Mouse (Mus musculus) gastrocnemius, postnatal 36 days (tissue): ENCODE data around the gene Tagln. TPM values are rescaled to one million over a fixed set of nuclear protein-coding genes. Genes with fewer than 3 reads are reported as not detected.

Source experiments
- DNase-seq, 2 experiments: peaks; one replicate each; pipeline ENCODE4 v3.0.0; 2022
- intact Hi-C: fragments of 180-260 bp; cut with DNase I; formaldehyde crosslinking; loops from one replicate; pipeline ENCODE4 v1.15.1; 2025
- total RNA-seq, 2 experiments: library from RNA; stranded (reverse); gene quantifications; 2 replicates each; pipeline ENCODE4 v1.2.3; 2021

Tagln gene
- total RNA-seq, 2 experiments from 2014 or later, result 23.0 to 32.1 TPM

GRCm38 (mm10) chr9:45946872-45947183 is 11.0 kb upstream of the Tagln start:
- intact Hi-C loops, result no loop called here
- DNase-seq, result no peak

GRCm38 (mm10) chr9:45946182-45946871 is 10.5 kb upstream of the Tagln start:
- DNase-seq, result no peak
- intact Hi-C loops, result no loop called here

GRCm38 (mm10) chr9:45945721-45946120 is 9.9 kb upstream of the Tagln start:
- intact Hi-C loops, result no loop called here
- DNase-seq, result no peak

DNA sequence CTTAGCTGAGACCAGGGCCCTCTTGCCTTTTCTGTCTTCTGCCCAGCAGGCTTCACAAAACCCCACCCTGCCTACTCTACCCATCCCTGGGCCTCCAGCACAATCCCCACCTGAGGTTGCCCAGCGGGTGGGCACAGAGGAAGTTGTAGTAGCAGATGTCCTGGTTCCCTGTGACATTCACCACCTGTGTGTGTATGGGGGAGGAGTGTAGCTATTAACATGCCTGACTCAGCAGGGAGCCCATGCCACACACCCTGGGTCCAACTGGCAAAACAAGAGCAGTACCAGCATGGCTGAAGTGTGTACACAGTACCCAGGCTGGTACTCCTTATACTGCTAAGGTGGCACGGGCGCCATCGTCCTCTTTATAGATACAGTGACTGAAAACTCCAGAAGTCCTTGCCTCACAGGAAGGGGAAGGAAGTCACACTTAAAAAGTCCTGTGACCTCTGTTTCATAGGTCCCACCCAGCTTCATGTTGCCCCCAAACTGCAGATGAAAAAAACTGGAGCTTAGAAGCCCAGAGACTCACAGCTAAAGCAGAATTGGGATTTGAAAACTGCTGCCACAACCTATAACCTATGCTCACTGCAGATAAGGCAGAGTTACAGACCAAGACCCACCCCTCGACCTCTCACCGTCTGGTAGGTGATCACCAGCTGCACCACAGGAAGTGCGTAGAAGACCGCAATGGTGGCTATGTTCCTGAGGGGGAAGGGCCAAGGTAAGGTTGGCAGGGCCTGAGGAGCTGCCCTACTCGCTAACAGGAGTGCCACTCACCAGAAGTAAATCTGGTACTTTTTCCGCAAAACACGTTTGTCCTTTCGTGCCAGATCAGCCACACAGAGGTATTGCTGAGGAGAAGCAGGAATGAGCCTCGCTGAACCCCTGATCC is 8.9 kb upstream of the Tagln start:
- no peak for DNase-seq
- intact Hi-C loops, result no loop called here

- no peak for DNase-seq
- intact Hi-C loops, result no loop called here
Observed at GRCm38 (mm10) chr9:45943628-45944505, 8.0 kb upstream of the Tagln start.

DNA sequence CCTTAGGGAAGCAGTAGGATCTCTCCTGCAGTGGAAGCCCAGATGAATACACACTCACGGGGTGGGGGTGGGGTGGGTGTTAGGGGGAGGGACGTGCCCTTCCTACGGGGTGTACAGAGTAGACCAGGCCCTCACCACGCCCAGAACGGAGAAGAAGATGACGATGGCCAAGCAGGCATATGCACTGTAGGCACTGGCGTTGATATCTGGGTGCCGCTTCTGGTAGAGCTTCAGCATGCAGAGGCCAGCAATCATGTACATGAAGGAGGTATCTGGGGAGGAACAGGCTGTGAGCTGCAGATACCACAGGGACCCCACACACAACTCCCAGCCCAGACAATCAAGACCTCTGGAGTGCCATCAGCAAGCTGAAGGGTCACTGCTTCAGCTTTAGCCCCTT is 7.1 kb upstream of the Tagln start:
- intact Hi-C loops, result no loop called here
- no peak for DNase-seq

DNA sequence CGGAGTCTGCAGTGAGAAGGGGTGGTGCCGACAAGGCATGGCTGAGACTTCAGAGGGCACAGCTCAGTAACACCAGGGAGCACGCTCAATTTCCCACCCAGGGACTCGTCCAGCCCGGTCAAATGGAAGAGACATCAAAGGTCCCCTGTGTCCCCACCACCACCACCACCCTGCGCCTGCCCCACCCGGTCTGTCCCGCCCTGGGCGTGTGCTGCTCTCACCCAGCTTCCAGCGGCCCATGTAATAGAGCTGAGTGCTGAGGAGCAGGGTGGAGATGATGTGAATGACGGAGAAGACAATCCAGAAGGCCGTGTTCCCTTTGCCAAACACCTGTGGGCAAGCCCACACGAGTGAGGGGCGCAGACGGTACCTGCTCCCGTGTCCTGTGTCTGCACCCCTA is 6.6 kb upstream of the Tagln start:
- intact Hi-C loops, result no loop called here
- DNase-seq, result no peak

DNA sequence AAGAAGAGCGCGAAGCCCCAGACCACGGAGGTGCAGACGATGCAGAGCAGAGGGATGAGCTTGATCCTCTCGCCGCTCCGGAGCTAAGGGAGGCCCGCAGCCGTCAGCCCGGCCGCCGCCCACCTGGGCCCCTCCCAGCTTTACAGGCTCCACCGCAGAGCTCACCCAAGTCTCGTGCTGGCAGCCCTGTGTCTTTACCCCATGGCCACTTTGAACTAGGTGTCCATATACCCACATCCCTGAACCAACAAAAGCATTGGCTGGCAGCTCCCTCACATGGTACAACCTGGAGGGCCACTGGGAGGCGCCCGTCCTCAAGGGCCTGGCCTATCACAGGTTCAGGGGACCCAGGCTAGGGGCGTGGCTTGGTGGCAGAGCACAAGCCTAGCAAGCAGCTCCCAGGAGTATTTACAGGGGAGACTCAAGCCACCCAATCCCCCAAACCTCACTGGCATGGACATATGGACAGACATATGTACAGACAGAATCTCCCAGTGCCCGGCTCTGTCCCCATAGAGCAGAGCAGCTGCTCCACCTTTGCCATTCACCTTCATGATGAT is 5.6 kb upstream of the Tagln start:
- DNase-seq, result no peak
- intact Hi-C loops, result no loop called here

DNA sequence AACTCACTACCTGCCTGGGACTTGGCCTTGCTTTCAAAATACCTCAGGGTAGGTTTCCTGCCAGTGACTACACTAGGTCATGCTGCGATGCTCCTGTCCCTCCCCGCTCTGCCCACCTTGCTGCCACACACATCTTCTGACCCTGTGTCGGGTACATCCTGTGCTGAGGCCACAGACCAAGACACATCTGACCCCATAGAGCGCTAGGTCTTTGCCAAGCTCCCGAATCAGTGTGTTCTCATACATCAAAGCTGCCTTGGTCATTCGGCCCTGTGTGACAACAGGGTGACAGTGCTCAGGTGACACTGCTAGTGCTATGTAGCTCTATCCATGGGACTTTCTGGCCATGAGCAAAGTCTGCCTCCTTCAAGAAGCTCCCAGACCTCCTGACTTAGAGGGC is 3.9 kb upstream of the Tagln start:
- no peak for DNase-seq
- intact Hi-C loops, result no loop called here

- no peak for DNase-seq
- intact Hi-C loops, result no loop called here
Observed at GRCm38 (mm10) chr9:45938952-45939637, 3.2 kb upstream of the Tagln start.

DNA sequence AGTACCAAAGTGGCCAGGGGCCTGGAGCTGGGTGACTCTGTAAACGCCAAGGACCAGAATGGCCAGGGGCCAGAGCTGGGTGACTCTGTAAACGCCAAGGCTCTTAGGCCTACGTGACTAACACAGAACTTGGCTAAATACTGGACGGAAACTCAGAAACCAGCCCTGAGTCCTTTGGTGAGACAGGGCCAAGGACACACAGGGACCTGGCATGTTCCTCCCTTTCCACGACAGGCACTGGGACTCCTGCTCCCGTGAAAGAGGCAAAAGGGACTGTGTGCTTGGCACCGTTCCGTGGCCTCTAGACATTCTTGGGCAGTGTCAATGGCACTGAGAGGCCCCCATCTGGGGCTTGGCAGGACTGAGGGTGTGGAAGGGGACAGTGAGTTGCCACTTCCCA is 2.2 kb upstream of the Tagln start:
- intact Hi-C loops, result no loop called here
- no peak for DNase-seq

DNA sequence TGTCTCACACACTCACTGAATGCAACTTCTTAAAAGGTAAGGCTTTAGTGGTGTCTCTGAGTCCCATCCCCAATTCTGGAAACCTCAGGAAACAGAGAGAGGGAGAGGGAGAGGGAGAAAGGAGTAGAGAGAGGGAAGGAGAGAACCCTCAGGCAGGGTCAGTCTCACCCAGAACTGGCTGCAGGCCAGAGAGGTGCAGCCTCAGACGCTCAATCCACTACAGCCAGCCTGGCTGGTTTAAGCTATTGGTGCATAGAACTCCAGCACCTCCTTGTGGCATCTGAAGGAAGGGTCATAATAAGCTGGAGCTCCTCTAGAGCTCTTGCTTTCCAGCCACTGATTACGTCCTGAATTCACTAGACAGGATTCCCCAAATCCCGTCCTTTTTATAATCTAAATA is 1.0 kb upstream of the Tagln start:
- peak in 1 of 2 experiments; percentile 57 for DNase-seq
- intact Hi-C loops, result loop anchor here (2.0 kb wide), 1 partner anchor 26 kb away; no protein-coding TSS in a partner anchor

DNA sequence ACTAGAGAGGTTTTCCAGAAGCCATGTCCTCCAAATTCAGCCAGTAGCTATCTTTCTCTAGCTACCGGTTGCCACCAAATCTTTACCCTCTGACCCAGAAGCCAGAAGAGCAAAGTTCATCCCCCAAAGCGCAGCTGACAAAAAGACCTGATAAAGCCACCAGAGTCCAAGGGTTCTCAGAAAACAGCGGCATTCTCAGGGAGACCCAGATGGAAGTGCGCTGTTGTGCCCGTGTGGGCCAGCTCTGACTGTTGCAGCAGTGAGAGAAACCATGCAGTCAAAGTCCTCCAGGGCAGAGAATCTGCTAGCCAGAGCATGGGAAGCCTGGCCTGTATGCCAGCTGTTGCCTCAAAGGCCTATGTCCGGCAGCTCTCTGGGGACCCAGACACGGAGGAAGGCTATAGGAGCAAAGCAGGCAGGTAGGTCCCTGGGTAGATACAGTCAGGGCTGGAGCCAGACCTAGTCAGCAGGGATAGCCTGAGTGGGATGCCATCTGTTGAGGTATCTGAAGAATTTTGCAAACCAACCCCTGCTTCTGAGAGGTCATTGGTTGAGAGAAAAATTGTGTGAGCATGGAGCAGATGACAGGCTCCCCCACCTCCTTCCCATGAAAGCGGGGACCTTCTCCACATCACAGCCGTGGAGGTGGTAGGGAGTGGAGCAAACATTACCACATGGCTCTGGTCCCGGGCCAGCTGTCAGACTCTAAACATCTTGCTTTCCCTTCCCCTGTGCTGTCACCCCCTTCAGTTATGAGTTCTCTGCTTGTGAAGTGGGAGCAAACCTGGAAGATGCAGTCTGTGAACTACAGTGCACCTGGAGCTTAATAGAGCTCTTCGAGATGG is 3.1 kb downstream of the Tagln start:
- intact Hi-C loops, result no loop called here
- no peak for DNase-seq

GRCm38 (mm10) chr9:45931958-45932357 is 3.9 kb downstream of the Tagln start:
- intact Hi-C loops, result no loop called here
- no peak for DNase-seq

GRCm38 (mm10) chr9:45929285-45929684 is 6.6 kb downstream of the Tagln start:
- no peak for DNase-seq
- intact Hi-C loops, result no loop called here

DNA sequence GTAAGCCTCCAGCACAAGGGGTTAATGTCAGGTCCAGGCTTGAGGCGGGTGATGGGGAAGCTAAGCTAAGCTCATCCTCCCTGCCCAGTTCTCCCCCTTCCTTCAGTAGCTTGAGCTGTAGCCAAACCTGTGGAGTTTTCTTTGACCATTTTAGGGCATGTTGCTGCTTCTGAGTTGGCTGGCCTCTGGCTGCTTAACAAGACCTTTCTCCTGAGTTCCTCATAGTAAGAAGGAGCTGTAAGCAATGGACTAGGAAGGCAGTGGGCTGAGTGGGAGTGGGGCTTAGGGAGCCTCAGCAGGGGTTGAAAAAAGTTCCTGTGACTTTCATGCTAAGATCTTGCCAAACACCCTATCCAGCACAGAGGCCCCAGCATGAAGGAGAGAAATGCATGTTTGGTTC is 16.0 kb downstream of the Tagln start:
- intact Hi-C loops, result no loop called here
- no peak for DNase-seq

GRCm38 (mm10) chr9:45917041-45917934 is 18.6 kb downstream of the Tagln start:
- intact Hi-C loops, result no loop called here
- DNase-seq, result peak; percentile 55 to 73

DNA sequence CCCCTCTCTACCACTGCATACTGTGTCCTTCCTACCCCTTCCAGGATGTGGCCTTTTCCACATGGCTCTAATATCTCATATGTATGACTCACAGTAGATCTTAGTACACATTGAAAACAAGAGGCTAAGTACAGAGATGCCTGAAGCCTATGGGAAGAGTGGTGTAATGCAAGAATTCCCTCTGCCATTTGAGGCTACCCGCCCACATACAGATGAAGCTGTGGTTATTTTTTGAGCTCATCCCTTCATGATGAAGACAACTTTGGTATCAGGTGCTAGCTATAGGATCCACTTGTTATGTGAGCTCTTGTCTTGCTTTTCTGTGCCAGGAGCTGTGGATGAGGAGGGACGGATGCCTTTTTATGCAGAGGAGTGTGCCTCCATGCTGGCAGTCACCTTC is 20.2 kb downstream of the Tagln start:
- intact Hi-C loops, result no loop called here
- DNase-seq, result no peak
